Mouse (Mus musculus): ENCODE results near the gene Agrn.

- TF ChIP-seq ETS1 (conservative IDR thresholded peaks at IDR 0.05; ENCODE audit: low read depth, low read length): no peak
- TF ChIP-seq PAX5 (IDR thresholded peaks at IDR 0.05; ENCODE audit: low read length): no peak
- TF ChIP-seq POLR2A (IDR thresholded peaks at IDR 0.05; ENCODE audit: low read depth, low read length): no peak
- TF ChIP-seq USF2 (conservative IDR thresholded peaks at IDR 0.05; ENCODE audit: low read depth, low read length): no peak
- TF ChIP-seq CTCF (conservative IDR thresholded peaks at IDR 0.05 in 1 of 2, IDR thresholded peaks at IDR 0.05 in 1 of 2; ENCODE audit: low read depth in 2 of 2, low read length in 2 of 2): 0 out of 4 replicates have a peak, but pooled peaks of 1 of the 2 experiments have one; percentile 25
- no peak for TF ChIP-seq ZKSCAN1 (IDR thresholded peaks at IDR 0.05; ENCODE audit: borderline replicate concordance, low read depth, low read length)
- TF ChIP-seq ELF1 (IDR thresholded peaks at IDR 0.05; ENCODE audit: low read depth, low read length): no peak
Measured at GRCm38 (mm10) chr4:156235360-156235770, 38.1 kb upstream of the Agrn start.
